Mouse (Mus musculus): ENCODE measurements at regions not wholly inside any gene's neighbourhood (a gene's known extent, or its start where the extent isn't known, plus 50 kb on each side); places are given as distances from the start of the nearest gene placed in this dataset.

- Histone ChIP-seq H3K36me3 (no peaks in the 10 kb centered on the region), H3K4me2 (no peak overlapping the region), H3K9me3 (replicated peaks) (no peaks in the 10 kb centered on the region), H3K27me3 (no peaks in the 10 kb centered on the region), H3K4me1 (replicated peaks) (no peaks in the 10 kb centered on the region), H3K27ac (no peak overlapping the region), H3K9ac (no peak overlapping the region), H3K4me3 (no peak overlapping the region)
- 82% methylated on average over 5 of the region's 5 CpGs for WGBS
- no peak for ATAC-seq (replicated peaks; ENCODE audit: insufficient number of reproducible peaks, insufficient read depth, low FRiP score, low read depth)
Observed at GRCm38 (mm10) chr1:128779586-128780158, 187.6 kb upstream of the Cxcr4 start.

GRCm38 (mm10) chr1:128772440-128772839, 180.3 kb upstream of the Cxcr4 start:
- Histone ChIP-seq H3K9ac (no peak overlapping the region), H3K27me3 (no peaks in the 10 kb centered on the region), H3K4me1 (replicated peaks) (no peaks in the 10 kb centered on the region), H3K4me3 (no peak overlapping the region), H3K4me2 (no peak overlapping the region), H3K36me3 (no peaks in the 10 kb centered on the region), H3K9me3 (replicated peaks) (no peaks in the 10 kb centered on the region), H3K27ac (no peak overlapping the region)
- ATAC-seq (replicated peaks; ENCODE audit: insufficient number of reproducible peaks, insufficient read depth, low FRiP score, low read depth): no peak
- WGBS: 72% methylated on average over 3 of the region's 3 CpGs

- Histone ChIP-seq H3K9ac (no peak overlapping the region), H3K9me3 (replicated peaks) (no peaks in the 10 kb centered on the region), H3K27me3 (no peaks in the 10 kb centered on the region), H3K4me1 (replicated peaks) (no peaks in the 10 kb centered on the region), H3K4me3 (no peak overlapping the region), H3K36me3 (no peaks in the 10 kb centered on the region), H3K4me2 (no peak overlapping the region), H3K27ac (no peak overlapping the region)
- ATAC-seq (replicated peaks; ENCODE audit: insufficient number of reproducible peaks, insufficient read depth, low FRiP score, low read depth): no peak
- 76% methylated on average over 5 of the region's 5 CpGs for WGBS
Observed at GRCm38 (mm10) chr1:128770786-128771185, 178.7 kb upstream of the Cxcr4 start.

- Histone ChIP-seq H3K9ac (no peak overlapping the region), H3K9me3 (replicated peaks) (no peaks in the 10 kb centered on the region), H3K27ac (no peak overlapping the region), H3K4me3 (no peak overlapping the region), H3K27me3 (no peaks in the 10 kb centered on the region), H3K36me3 (no peaks in the 10 kb centered on the region), H3K4me1 (replicated peaks) (no peaks in the 10 kb centered on the region), H3K4me2 (no peak overlapping the region)
- no peak for ATAC-seq (replicated peaks; ENCODE audit: insufficient number of reproducible peaks, insufficient read depth, low FRiP score, low read depth)
- 84% methylated on average over 6 of the region's 6 CpGs for WGBS
Observed at GRCm38 (mm10) chr1:128767991-128768390, 175.9 kb upstream of the Cxcr4 start.

- H3K9me3 ChIP-seq (replicated peaks): no peaks in the 10 kb centered on the region
- H3K4me3 ChIP-seq: no peak overlapping the region
- 84% methylated on average over 3 of the region's 3 CpGs for WGBS
- H3K9ac ChIP-seq: no peak overlapping the region
- H3K4me1 ChIP-seq (replicated peaks): no peaks in the 10 kb centered on the region
- no peaks in the 10 kb centered on the region for H3K27me3 ChIP-seq
- no peak overlapping the region for H3K4me2 ChIP-seq
- ATAC-seq (replicated peaks; ENCODE audit: insufficient number of reproducible peaks, insufficient read depth, low FRiP score, low read depth): no peak
- H3K36me3 ChIP-seq: no peaks in the 10 kb centered on the region
- H3K27ac ChIP-seq: no peak overlapping the region
Observed at GRCm38 (mm10) chr1:128767415-128767814, 175.3 kb upstream of the Cxcr4 start.

- Histone ChIP-seq H3K27ac (no peak overlapping the region), H3K9me3 (replicated peaks) (no peaks in the 10 kb centered on the region), H3K36me3 (no peaks in the 10 kb centered on the region), H3K27me3 (no peaks in the 10 kb centered on the region), H3K4me2 (no peak overlapping the region), H3K4me1 (replicated peaks) (no peaks in the 10 kb centered on the region), H3K9ac (no peak overlapping the region), H3K4me3 (no peak overlapping the region)
- no peak for ATAC-seq (replicated peaks; ENCODE audit: insufficient number of reproducible peaks, insufficient read depth, low FRiP score, low read depth)
- 70% methylated on average over 7 of the region's 7 CpGs for WGBS
Observed at GRCm38 (mm10) chr1:128766894-128767268, 174.8 kb upstream of the Cxcr4 start.

GRCm38 (mm10) chr1:128766193-128766893, 174.2 kb upstream of the Cxcr4 start:
- Histone ChIP-seq H3K27ac (no peak overlapping the region), H3K4me2 (no peak overlapping the region), H3K9ac (no peak overlapping the region), H3K4me1 (replicated peaks) (no peaks in the 10 kb centered on the region), H3K9me3 (replicated peaks) (no peaks in the 10 kb centered on the region), H3K4me3 (no peak overlapping the region), H3K36me3 (no peaks in the 10 kb centered on the region), H3K27me3 (no peaks in the 10 kb centered on the region)
- ATAC-seq (replicated peaks; ENCODE audit: insufficient number of reproducible peaks, insufficient read depth, low FRiP score, low read depth): no peak
- 65% methylated on average over 7 of the region's 7 CpGs for WGBS

- H3K27ac ChIP-seq: no peak overlapping the region
- no peaks in the 10 kb centered on the region for H3K9me3 ChIP-seq (replicated peaks)
- WGBS: 45% methylated on average over 2 of the region's 2 CpGs
- H3K4me3 ChIP-seq: no peak overlapping the region
- no peaks in the 10 kb centered on the region for H3K27me3 ChIP-seq
- H3K36me3 ChIP-seq: no peaks in the 10 kb centered on the region
- no peaks in the 10 kb centered on the region for H3K4me1 ChIP-seq (replicated peaks)
- no peak for ATAC-seq (replicated peaks; ENCODE audit: insufficient number of reproducible peaks, insufficient read depth, low FRiP score, low read depth)
- H3K9ac ChIP-seq: no peak overlapping the region
- no peak overlapping the region for H3K4me2 ChIP-seq
Observed at GRCm38 (mm10) chr1:128765626-128766025, 173.5 kb upstream of the Cxcr4 start.

GRCm38 (mm10) chr1:128765142-128765541, 173.0 kb upstream of the Cxcr4 start:
- Histone ChIP-seq H3K4me1 (replicated peaks) (no peaks in the 10 kb centered on the region), H3K9me3 (replicated peaks) (no peaks in the 10 kb centered on the region), H3K4me3 (no peak overlapping the region), H3K9ac (no peak overlapping the region), H3K27me3 (no peaks in the 10 kb centered on the region), H3K27ac (no peak overlapping the region), H3K36me3 (no peaks in the 10 kb centered on the region), H3K4me2 (no peak overlapping the region)
- no peak for ATAC-seq (replicated peaks; ENCODE audit: insufficient number of reproducible peaks, insufficient read depth, low FRiP score, low read depth)
- WGBS: 82% methylated on average over 3 of the region's 3 CpGs

GRCm38 (mm10) chr1:128762854-128763253, 170.8 kb upstream of the Cxcr4 start:
- no peaks in the 10 kb centered on the region for H3K9me3 ChIP-seq (replicated peaks)
- H3K9ac ChIP-seq: no peak overlapping the region
- no peaks in the 10 kb centered on the region for H3K4me1 ChIP-seq (replicated peaks)
- H3K27ac ChIP-seq: no peak overlapping the region
- no peak overlapping the region for H3K4me3 ChIP-seq
- ATAC-seq (replicated peaks; ENCODE audit: insufficient number of reproducible peaks, insufficient read depth, low FRiP score, low read depth): no peak
- H3K36me3 ChIP-seq: no peaks in the 10 kb centered on the region
- no peaks in the 10 kb centered on the region for H3K27me3 ChIP-seq
- 91% methylated on average over 4 of the region's 4 CpGs for WGBS
- no peak overlapping the region for H3K4me2 ChIP-seq

- Histone ChIP-seq H3K36me3 (no peaks in the 10 kb centered on the region), H3K4me1 (replicated peaks) (no peaks in the 10 kb centered on the region), H3K4me2 (no peak overlapping the region), H3K9ac (no peak overlapping the region), H3K27ac (no peak overlapping the region), H3K4me3 (no peak overlapping the region), H3K27me3 (no peaks in the 10 kb centered on the region), H3K9me3 (replicated peaks) (no peaks in the 10 kb centered on the region)
- WGBS: 58% methylated on average over 5 of the region's 5 CpGs
- no peak for ATAC-seq (replicated peaks; ENCODE audit: insufficient number of reproducible peaks, insufficient read depth, low FRiP score, low read depth)
Observed at GRCm38 (mm10) chr1:128762076-128762475, 170.0 kb upstream of the Cxcr4 start.

GRCm38 (mm10) chr1:128758802-128759481, 166.8 kb upstream of the Cxcr4 start:
- no peak for ATAC-seq (replicated peaks; ENCODE audit: insufficient number of reproducible peaks, insufficient read depth, low FRiP score, low read depth)
- H3K4me1 ChIP-seq (replicated peaks): no peaks in the 10 kb centered on the region
- H3K27me3 ChIP-seq: no peaks in the 10 kb centered on the region
- 90% methylated on average over 11 of the region's 11 CpGs for WGBS
- no peaks in the 10 kb centered on the region for H3K36me3 ChIP-seq
- no peaks in the 10 kb centered on the region for H3K9me3 ChIP-seq (replicated peaks)
- no peak overlapping the region for H3K9ac ChIP-seq
- no peak overlapping the region for H3K4me3 ChIP-seq
- no peak overlapping the region for H3K27ac ChIP-seq
- H3K4me2 ChIP-seq: no peak overlapping the region
